Mouse (Mus musculus) lung, postnatal 0 days (tissue): Measurements from ENCODE around the gene Bcap29. TPM values are rescaled to one million over a fixed set of nuclear protein-coding genes. Genes with fewer than 3 reads are reported as not detected.

ENCODE experiments used
- ATAC-seq: fragments of 200-750 bp; cut with Nextera tagmentation; 2 replicates; pipeline ENCODE4 v1.8.0; 2017; ENCODE audit warnings: moderate library complexity
- DNase-seq: peaks from one replicate; pipeline ENCODE4 v3.0.0-alpha.2; 2016; ENCODE audit warnings: low spot score
- H3K27ac ChIP-seq: fragments of 300-500 bp; sonication (generic); 2 replicates; pipeline ENCODE4 v1.5.1; 2014; ENCODE audit warnings: antibody characterized with exemption, mild to moderate bottlenecking, low read length, mixed read lengths
- H3K27me3 ChIP-seq: fragments of 300-500 bp; sonication (generic); replicated peaks from 2 replicates; pipeline ENCODE4 v1.6.1; 2014; ENCODE audit warnings: low read length, mixed read lengths; ENCODE audit not compliant: insufficient read depth
- H3K36me3 ChIP-seq: fragments of 300-500 bp; sonication (generic); 2 replicates; pipeline ENCODE4 v1.6.1; 2014; ENCODE audit warnings: low read length, mixed read lengths; ENCODE audit not compliant: insufficient read depth
- H3K4me1 ChIP-seq: fragments of 300-500 bp; sonication (generic); 2 replicates; pipeline ENCODE4 v1.6.1; 2014; ENCODE audit warnings: antibody characterized with exemption, low read depth, low read length, mixed read lengths; ENCODE audit not compliant: insufficient read depth
- H3K4me2 ChIP-seq: fragments of 300-500 bp; sonication (generic); replicated peaks from 2 replicates; pipeline ENCODE4 v1.6.1; 2014; ENCODE audit warnings: low read depth, mild to moderate bottlenecking, low read length, moderate library complexity, mixed read lengths
- H3K4me3 ChIP-seq: fragments of 300-500 bp; sonication (generic); 2 replicates; pipeline ENCODE4 v1.5.1; 2014; ENCODE audit warnings: low read depth, low read length
- H3K9ac ChIP-seq: fragments of 300-500 bp; sonication (generic); replicated peaks from 2 replicates; pipeline ENCODE4 v1.6.1; 2014; ENCODE audit warnings: low read depth, mild to moderate bottlenecking
- H3K9me3 ChIP-seq: fragments of 300-500 bp; sonication (generic); 2 replicates; pipeline ENCODE4 v1.6.1; 2016; ENCODE audit warnings: low read length, mixed read lengths
- CTCF ChIP-seq: IDR thresholded peaks from 2 replicates; pipeline ENCODE4 v1.5.1; 2016; ENCODE audit warnings: antibody characterized with exemption, mild to moderate bottlenecking
- EP300 ChIP-seq: IDR thresholded peaks from 2 replicates; pipeline ENCODE4 v1.6.1; 2016; ENCODE audit warnings: antibody characterized with exemption, mild to moderate bottlenecking, control low read depth
- WGBS: fragments of 180-500 bp; shearing (Covaris S2); extraction: QIAGEN DNeasy Blood & Tissue Kit; methylation state at CpG from one replicate; pipeline ENCODE4 v1.1.7; 2014; 5-methylcytosine and 5-hydroxymethylcytosine counted together
- polyA plus RNA-seq: library from polyadenylated mRNA; unstranded; fragments of >200 nt; fragmentation: Nextera tagmentation; extraction: Ambion mirVana; gene quantifications from 2 replicates; pipeline ENCODE4 v1.2.1, GENCODE M21; 2015

Bcap29 gene
- polyA plus RNA-seq, 1 experiment from 2014 or later = 30.3 TPM

DNA sequence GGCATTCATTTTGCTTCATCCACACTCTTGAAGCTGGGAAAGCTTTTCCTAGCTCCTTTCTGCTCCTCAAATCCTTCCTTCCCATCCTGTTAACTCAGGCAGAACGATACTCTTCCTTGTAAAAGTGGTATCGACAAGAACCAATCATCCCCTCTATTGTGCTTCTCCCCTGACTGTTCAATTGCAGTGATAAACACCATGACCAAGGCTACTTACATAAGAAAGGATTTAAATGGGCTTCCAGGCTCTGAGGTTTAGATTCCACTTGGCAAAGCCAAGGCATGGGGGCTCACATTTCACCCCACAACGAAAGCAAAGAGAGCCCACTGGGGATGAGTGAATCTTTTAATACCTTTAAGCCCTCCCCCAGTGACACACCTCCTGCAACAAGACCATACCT, 26.3 kb downstream of the Bcap29 start:
- no peak for ATAC-seq
- Histone ChIP-seq H3K4me1 (no peaks in the 10 kb centered on the region), H3K27me3 (no peaks in the 10 kb centered on the region), H3K36me3 (no peaks in the 10 kb centered on the region), H3K4me3 (no peak overlapping the region), H3K27ac (no peak overlapping the region), H3K4me2 (no peak overlapping the region), H3K9ac (no peak overlapping the region), H3K9me3 (no peaks in the 10 kb centered on the region)
- TF ChIP-seq EP300 (no peak), CTCF (no peak)
- WGBS = 52% methylated on average over 3 of the region's 3 CpGs
- no peak for DNase-seq

DNA sequence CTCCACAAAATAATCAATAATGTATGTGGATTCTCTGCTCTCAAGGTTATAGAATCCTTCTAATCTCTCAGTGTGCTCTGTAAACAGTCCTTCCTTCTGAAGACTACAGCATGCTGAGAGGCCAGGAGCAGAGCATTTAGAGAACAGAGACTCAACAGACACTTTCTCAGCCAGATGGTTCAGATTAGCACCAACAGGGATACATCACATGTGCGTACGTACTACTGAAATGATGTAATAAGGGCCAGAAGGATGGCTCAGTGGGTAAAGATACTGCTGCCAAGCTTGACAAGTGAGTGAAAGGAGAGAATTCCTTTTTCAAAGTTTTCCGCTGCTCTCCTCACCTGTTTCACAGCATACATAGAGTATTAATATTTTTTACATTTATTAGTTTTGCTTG, 29.6 kb downstream of the Bcap29 start:
- Histone ChIP-seq H3K9ac (no peak overlapping the region), H3K4me1 (no peaks in the 10 kb centered on the region), H3K4me2 (no peak overlapping the region), H3K9me3 (no peaks in the 10 kb centered on the region), H3K27ac (no peak overlapping the region), H3K36me3 (no peaks in the 10 kb centered on the region), H3K27me3 (no peaks in the 10 kb centered on the region), H3K4me3 (no peak overlapping the region)
- ATAC-seq = no peak
- DNase-seq = no peak
- TF ChIP-seq CTCF = no peak
- TF ChIP-seq EP300 = no peak
- 85% methylated on average over 3 of the region's 3 CpGs for WGBS

DNA sequence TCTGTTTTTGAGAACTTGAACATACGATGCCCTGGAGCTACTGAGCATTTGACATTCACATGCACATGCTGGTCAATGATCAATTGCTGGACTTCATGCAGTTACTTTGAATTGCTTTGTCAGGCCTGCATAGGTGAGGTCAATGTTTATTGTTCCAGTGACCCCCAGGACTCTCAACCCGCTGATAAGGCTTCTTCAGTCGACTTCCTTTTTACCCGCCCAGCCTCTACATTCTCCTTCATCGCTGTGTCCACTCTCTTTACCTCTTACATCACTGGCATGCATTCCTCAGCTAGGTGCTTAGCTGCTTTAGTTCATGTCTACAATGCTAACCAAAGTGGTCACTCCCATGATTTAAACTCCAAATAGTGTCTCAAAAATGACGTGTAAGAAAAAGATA, 30.9 kb downstream of the Bcap29 start:
- no peaks in the 10 kb centered on the region for H3K9me3 ChIP-seq
- ATAC-seq = peak; percentile 94
- no peaks in the 10 kb centered on the region for H3K27me3 ChIP-seq
- H3K9ac ChIP-seq = no peak overlapping the region
- no peak overlapping the region for H3K27ac ChIP-seq
- no peaks in the 10 kb centered on the region for H3K4me1 ChIP-seq
- DNase-seq = peak; percentile 77
- H3K4me3 ChIP-seq = no peak overlapping the region
- H3K36me3 ChIP-seq = no peaks in the 10 kb centered on the region
- TF ChIP-seq EP300 = peak; percentile 57
- TF ChIP-seq CTCF = no peak
- 27% methylated on average over 6 of the region's 6 CpGs for WGBS
- H3K4me2 ChIP-seq = no peak overlapping the region

DNA sequence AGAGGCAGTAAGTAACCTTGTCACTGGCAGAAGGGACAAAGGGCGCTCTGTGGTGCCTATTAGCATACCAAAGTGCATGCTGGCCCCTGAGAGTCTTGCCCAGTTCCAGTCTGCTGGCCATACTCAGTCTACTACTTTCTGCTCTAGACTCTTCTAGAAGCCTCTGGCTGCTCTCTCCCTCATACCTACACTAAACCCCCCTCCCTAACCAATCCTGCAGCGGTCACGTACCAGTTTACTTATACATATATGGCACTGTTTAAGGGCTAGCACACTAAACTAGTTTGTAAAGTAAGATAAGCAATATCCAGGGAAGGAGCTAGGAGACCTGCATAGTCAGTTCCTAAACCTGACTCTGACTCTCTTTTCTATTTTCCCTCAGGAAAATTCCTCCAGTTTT, 40.2 kb downstream of the Bcap29 start:
- H3K36me3 ChIP-seq = no peaks in the 10 kb centered on the region
- H3K9me3 ChIP-seq = no peaks in the 10 kb centered on the region
- DNase-seq (no peak), ATAC-seq (no peak)
- H3K27ac ChIP-seq = no peak overlapping the region
- H3K4me3 ChIP-seq = no peak overlapping the region
- H3K27me3 ChIP-seq = no peaks in the 10 kb centered on the region
- no peak overlapping the region for H3K9ac ChIP-seq
- TF ChIP-seq CTCF = no peak
- no peaks in the 10 kb centered on the region for H3K4me1 ChIP-seq
- 89% methylated on average over 3 of the region's 3 CpGs for WGBS
- no peak overlapping the region for H3K4me2 ChIP-seq

DNA sequence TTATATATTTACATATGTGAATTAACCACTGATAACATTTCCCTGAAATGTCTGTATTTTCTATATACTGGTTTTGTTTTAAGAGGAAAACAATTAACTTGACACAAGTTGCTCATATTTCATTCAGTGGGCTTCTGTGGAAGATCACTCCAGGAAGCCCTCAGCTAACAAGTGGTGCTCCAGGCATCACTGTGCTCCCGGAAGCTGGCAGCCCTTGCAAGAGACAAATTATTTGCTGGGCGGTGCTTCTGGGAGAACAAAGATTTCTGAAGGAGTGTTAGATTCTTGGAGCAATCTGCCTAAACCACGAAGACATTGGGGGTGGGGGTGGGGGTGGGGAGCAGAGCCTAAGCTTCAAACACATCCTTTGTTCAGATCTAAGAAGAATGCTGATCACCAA, 42.4 kb downstream of the Bcap29 start:
- Histone ChIP-seq H3K36me3 (no peaks in the 10 kb centered on the region), H3K9ac (no peak overlapping the region), H3K27me3 (no peaks in the 10 kb centered on the region), H3K27ac (no peak overlapping the region), H3K4me3 (no peak overlapping the region), H3K4me1 (no peaks in the 10 kb centered on the region), H3K4me2 (no peak overlapping the region), H3K9me3 (no peaks in the 10 kb centered on the region)
- DNase-seq (peak; percentile 49), ATAC-seq (peak; percentile 33; the same call in 1 of the 2 replicates)
- 11% methylated on average over 3 of the region's 3 CpGs for WGBS
- TF ChIP-seq EP300 (no peak), CTCF (no peak)

DNA sequence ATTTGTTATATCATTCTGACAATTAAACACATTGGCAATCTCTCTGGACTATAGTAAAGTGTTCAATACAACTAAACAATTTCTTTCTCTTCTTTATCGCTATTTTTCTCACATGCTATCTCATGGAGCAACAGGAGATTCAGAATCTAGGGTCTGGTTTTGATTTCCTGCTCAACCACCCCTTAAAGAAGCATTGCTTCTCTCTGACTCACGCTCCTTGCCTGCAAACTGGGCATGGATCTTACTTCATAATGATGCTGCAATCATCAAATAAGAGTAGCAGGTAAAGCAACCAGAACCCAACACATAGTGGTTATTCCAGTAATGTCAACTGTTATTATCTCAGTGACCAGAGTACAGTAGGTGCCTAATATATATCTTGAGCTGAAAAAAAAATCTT, 50.7 kb downstream of the Bcap29 start:
- DNase-seq (no peak), ATAC-seq (no peak)
- Histone ChIP-seq H3K27ac (no peak overlapping the region), H3K4me2 (no peak overlapping the region), H3K9ac (no peak overlapping the region), H3K4me1 (no peaks in the 10 kb centered on the region), H3K4me3 (no peak overlapping the region), H3K36me3 (no peaks in the 10 kb centered on the region), H3K27me3 (no peaks in the 10 kb centered on the region), H3K9me3 (no peaks in the 10 kb centered on the region)
- TF ChIP-seq EP300 (no peak), CTCF (no peak)
- WGBS = 76% methylated on average over 2 of the region's 2 CpGs

DNA sequence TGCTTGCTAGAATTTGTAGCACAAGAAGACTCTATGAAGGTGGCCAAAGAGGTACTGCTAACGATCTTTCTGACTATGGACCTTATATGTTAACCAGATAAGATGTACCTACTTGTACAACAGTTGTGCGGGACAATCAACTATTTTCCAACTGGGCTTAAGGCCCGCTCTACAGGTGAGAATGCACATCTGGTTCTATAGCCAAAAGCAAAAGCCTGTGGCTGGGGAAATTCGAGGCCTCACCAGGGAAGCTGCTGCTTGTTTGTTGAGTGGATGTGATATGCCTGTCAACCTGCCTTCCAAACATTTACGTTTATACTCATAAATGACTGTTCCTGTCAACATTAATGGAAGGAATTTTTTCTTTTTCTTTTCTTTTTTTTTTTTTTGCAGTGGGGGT, 52.4 kb downstream of the Bcap29 start:
- Histone ChIP-seq H3K9ac (no peak overlapping the region), H3K27me3 (no peaks in the 10 kb centered on the region), H3K4me3 (no peak overlapping the region), H3K36me3 (no peaks in the 10 kb centered on the region), H3K9me3 (no peaks in the 10 kb centered on the region), H3K27ac (no peak overlapping the region), H3K4me1 (no peaks in the 10 kb centered on the region), H3K4me2 (no peak overlapping the region)
- 77% methylated on average over 5 of the region's 5 CpGs for WGBS
- no peak for TF ChIP-seq EP300
- TF ChIP-seq CTCF = no peak
- no peak for DNase-seq
- no peak for ATAC-seq
